Mouse (Mus musculus) hindlimb bud, embryonic 11.5 days (tissue): ENCODE measurements around the gene Sys1.
A peak's percentile ranks its signal among the peaks of the same experiment; 100 is the strongest.

ENCODE experiments used
- DNase-seq: peaks from one replicate; pipeline ENCODE4 v3.0.0-alpha.2; 2012; ENCODE audit warnings: low read depth, low spot score; ENCODE audit errors: extremely low spot score

The Sys1 gene

DNA sequence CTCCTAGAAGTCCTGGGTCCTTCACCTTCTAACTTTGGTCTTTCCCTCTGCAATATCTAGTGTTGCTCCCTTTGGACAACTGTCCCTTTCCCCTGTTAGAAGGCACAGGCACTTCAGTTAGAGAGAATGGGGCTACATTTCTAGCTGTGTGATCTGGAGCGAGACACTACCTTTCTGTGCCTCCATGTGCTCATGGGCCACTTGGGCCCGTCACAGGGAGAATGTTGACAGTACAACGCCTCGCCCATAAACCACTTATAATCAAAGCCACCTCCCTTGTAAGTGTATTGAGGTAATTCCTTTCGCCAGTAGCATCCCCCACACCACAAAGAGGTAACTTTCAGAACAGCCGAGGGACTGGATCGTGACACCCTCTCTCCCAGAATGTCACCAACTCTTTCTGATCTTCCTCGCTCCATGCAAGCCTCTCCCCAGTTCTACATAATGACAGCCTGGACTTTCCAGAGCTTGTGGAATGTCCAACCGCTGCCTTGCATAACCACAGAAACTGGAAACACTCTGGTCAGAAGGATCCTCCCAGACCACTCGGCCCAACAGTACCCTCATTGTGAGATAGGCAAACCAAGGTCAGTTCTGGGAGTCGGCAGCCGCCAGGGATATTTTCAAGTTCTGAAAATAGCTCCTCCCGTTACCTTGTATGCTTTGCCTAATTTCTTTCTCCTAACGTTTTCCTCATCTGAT lies 7.3 kb upstream of the Sys1 start:
- DNase-seq = no peak

DNA sequence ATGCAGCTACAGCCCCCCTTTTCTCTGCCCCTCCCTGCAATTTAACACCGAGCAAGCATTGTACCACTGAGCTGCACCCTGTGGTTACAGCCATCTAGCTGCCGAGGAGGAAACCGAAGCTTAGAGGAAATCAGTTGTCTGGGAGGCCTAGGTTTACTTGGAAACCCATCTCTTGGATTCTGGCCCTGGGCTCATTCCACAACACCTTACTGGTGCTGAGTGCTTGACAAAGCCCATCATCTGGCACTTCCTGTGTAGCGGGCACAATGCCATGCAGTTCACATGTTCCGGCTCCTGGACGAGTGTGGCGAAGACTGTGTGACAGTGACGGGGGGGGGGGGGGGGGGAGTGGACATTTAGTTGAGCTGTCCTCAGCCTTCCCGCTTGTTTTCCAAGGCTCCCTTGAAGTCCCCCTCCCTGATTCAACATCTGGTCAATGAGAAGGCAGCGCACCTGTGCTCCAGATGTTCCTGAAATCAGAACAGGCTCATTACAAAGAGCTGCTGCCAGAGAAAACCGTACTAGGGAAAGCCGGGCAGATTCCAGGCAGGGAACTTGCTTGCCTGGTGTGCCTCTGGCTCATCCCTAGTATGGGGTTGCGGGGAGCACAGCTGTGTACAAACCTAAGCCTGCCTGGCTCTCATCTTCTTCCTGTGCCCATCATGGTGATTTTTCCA lies 4.6 kb upstream of the Sys1 start:
- DNase-seq = no peak

DNA sequence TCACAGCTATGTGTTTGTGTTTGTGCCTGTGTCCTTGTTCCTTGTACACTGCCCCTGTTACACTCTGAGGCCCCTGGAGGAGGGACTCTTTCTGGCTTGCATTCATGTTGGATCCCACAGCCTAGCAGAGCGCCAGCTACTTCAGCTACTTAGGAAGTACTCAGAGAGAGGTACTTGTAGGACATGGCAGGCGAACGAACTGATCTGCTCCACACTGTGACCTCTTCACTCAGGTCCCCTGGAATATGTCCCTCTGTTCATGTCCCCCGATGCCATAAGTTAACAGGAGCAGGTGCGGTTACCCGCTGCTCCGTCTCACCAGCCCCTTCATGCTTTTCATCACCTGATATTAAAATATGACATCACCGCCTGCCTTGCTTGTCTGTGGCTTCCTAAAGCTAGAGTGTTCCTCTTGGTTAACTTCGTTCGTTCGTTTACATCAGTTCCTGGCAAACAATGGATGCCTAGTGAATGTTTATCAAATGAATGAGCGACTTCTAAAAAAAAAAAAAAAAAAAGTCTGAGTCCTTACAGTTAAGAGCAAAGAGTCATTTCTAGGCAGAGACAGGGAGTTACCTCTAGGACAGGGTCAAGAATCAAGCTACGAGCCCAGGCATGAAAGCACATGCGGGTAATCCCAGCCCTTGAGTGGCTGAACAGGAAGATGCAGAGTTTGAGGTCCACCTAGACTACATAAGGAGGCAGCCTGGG lies 3.6 kb upstream of the Sys1 start:
- DNase-seq = no peak

DNA sequence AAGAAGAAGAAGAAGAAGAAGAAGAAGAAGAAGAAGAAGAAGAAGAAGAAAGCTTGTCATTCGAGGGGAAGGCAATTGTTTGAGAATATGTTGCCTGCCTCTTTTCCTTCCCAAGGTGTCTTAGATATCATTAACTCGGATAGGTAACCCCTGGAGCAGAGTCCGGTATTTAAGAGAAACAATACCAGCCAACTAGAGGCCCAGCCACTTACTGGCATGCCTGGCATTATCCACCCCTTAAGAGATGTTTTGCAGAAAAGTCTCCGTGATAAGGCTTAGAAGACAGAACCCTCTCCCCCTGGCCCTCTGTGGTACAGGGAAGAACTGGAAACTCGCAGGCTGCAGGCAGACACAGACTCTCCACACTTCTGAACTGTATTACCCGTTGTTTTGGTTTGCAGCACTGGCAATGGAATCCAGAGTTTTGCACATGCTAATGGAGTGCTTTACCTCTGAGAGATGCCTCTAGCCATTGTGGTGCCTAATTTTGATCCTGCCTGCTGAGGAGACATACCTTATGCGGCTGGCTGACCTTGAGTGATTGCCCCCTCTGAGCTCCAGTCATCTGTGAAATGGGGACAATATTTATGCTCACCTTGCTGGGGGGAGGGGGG lies 2.8 kb upstream of the Sys1 start:
- no peak for DNase-seq

DNA sequence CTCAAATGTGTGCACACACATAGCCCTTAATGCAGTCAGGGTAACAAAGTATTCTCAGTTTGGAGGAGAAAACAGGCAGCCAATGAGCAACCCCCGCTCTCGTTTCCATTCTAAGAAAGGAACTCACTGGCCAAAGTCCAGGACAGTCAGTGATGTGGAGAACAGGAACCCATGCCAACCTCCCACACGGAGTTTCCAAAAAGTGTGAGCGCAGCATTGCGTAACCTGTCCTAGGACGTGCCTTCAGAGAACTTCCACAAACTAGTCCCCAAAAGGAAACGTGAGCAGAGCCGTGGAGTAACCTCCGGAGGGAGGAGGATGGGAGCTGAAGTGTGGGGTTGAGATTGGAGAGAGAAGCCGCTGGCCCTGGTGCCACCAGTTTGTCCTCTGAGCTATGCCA lies 1.9 kb upstream of the Sys1 start:
- DNase-seq = no peak

DNA sequence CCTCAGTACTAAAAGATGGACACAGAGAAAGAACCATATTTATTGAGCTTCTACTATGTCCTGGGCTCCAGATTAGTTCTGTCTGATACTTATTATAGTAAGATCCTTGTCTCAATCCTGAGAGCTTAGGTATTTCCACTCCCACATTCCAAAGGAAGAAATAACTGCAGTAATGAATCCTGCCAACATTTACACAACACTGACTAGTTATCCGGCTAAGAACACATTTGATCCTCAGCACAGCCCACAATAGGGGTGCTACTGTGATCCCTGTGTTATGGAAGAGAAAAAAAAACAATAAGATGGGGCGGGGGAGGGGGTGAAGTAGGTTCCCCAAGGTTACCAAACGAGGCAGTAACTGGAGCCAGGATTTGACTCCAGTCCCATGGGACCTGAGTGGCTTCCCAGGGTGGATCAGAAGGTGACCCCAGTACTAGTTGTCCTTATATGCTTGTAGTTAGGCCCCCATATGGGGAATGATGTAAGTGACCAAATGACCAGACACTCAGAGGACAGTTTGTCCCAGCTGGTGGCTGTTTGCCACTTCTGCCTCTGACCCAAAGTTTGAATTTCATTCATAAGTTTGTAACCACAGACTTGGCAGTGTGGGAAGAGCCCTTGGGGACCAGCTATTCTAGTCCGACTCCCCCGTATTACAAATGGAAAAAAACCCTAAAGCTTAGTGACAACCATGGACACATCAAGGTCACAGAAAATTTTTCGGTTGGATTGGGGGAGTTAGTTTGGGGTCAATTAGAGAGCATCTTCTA lies 1.2 kb upstream of the Sys1 start:
- DNase-seq = no peak

DNA sequence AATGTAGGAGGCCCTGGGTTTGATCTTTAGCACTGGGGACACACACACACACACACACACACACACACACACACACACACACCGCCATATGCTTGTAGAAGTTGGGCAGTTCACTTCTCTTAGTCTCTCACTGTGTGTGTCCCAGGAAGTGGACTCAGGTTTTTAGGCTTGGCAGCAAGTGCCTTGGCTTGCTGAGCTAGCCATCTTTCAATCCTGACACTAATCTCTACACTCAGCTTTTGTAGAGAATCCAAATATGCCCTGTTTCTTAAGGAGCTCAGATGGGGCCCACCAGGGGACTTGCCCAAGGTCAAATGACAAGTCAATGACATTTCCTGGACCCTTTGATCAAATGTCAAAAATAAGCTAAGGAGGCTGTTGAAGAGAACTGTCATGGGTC lies 351 bp upstream of the Sys1 start:
- no peak for DNase-seq

DNA sequence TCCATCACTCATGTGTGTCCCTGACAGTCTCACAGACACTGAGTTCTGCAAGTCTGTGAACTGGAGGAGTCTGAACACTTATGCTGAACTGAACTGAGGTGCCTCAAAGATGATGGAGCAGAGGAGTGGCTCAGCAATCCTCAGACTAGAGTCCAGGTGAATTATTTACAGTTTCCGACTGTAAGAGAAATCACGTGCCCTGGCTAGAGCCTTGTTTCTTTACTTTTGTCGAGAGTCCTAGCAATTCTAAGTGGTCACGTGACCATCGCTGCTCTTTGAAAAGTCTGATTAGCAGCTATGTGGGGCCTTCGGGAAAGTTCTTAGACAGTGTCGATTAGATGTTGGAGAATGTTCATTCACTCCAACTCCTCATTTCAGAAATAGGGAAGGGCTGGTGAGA lies 1.2 kb downstream of the Sys1 start:
- no peak for DNase-seq

DNA sequence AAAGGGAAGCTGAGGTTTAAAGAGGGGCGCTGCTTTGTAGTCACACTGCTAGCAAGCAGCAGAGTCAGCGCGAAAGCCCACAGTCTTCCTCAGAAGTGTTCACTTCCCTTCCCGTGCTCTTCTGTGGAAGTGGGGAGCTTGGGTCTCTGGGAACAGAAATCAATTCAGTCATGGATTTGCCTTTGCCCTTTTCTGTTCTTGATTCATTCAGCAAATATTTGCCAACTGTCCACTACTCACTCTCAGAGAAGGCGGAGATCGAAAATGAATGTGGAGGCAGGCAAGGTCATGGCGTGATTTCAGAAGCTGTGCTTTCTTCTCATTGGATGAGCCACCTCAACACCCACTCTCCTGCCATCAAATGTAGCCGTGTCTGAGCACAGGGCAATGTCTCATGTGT lies 1.8 kb downstream of the Sys1 start:
- DNase-seq = no peak

DNA sequence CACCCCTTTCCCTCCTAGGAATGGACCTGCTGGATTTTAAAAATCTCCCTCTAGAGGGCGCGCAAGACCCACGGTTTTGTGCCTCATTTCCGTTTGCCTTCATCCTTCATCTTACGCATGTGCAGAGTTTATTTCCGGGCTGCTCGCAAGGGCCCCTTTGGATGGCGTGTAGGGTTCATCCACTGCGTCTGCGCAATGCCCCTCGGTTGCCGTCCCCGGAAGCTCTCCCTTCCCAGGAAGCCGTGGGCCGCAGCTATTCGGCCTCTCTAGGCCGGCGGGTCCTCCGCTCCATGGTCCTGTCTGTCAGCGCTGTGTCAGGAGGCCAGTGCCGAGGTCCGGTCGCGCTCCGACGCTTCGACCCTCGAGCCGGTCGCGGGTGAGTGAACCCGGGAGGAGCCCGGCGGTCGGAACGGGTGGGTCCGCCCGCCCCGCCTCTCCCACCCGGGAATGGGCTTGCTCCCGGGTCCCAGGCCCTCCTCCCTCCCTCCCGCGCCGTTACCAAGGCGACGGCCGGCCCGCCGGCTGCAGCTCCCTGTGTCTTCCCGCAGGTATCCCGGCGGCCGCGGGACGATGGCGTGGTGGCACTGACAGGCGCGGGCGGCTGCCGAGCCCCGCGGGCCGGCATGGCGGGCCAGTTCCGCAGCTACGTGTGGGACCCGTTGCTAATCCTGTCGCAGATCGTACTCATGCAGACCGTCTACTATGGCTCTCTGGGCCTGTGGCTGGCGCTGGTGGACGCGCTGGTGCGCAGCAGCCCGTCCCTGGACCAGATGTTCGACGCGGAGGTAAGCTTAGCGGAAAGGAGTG lies 4.2 kb downstream of the Sys1 start, which contains the start of gene Gm20458:
Gene Gm20458, plus strand, starts transcription at position 223 of the 807 bp plus-strand sequence.
- DNase-seq = peak; percentile 96

DNA sequence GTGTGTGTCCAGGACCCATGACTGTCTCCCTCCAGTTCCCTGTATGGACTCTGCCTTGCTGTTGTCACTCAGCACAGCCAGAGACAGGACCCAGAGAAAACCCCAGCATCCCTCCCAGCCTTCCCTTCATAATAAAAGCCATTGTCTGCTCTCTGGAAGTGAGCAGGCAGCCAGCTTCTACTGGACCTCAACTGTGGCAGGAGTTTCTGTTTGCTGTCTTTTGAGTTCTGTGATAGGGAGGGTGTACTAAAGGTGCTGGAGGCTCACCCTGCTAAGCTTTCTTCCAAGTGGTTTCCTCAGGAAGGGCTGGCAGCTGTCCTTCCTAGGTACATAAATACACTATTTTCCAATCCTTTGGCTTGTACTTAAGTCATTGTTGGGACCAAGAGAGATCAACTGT lies 8.4 kb downstream of the Sys1 start:
- DNase-seq = no peak

DNA sequence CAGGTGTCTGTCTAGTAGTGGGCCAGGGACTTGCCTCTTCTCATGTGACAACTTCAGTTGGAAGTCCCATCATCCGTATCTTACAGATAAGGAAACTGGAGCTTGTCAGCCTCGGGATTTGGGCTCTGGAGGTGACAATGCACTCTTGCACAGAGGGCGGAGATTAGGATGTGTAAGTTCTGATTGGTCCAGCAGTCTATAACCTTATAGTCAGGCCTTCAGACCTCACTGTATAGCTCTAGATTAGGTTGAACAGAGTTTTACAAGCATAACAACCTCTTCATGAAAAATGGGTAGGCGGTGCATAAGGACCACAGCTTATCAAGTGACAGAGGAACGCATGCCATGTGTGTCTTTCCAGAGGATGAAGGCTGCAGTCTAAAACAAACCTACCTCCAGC lies 10.0 kb downstream of the Sys1 start:
- no peak for DNase-seq

DNA sequence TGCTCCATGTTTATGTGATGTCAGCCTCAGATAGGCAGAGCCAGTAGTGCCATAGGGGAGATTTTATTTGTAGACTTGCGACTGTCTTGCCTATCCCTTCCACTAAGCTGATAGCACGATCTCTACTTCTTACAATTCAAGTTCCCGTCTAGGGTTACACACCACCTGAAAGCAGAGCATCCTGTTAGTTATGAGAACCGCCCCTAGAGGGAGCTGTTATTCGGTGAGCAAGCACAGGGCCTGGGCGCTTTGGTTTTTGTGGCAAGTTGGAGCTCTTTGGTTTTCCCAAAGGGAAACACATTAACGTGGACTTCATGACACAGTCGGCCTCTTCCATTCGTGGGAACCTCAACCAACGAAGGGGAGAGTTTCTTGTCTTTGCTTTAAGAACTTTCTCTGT lies 13.5 kb downstream of the Sys1 start:
- DNase-seq = peak; percentile 49

DNA sequence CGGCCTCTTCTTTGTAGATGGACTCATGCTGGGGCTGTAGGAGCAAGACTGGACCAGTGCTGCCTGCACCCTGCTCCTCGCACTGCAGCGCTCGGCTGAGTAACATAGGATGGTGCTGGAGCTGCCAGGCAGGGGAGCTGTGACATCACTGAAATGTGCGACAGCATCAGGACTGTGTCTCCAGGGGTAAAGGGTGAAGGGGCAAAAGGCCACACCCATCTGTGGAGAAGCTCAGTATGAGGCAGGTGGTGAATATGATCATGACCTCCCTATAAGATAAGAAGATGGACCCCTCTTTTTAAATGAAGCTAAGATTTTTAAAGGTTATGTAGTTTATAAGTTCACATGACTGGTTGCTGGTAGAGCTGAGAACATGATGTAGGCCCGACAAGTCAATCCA lies 16.9 kb downstream of the Sys1 start, which contains the start of gene Trp53tg5:
Gene Trp53tg5, minus strand, starts transcription at position 101 of the 400 bp plus-strand sequence.
- no peak for DNase-seq

DNA sequence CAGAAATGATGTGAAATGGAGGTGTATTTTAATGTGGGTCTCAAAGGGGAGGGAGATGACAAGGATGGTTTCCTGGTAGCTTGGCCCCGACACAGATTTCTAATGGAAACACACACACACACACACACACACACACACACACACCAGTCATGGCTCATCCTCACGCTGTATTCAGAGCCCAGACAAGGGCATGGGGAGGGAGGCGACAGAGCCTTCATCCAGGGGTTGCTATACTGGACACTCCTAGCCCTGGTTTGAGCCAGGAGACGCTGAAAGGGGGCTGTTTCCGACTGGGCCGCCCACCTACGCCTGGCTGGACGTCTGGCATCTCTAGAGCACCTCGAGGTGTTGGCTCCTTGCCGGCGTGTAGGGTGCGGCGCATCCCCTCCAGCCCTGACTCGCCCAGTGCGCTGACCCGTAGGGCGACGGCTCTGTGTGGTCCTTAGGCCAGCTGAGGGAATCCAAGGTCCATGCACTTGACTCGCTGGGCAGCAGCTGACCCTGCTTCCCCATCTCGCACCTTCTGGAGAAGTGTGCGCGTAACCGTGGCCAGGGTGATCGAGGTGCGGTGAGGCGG lies 29.0 kb downstream of the Sys1 start, which contains the start of gene Dbndd2:
Gene Dbndd2, plus strand, starts transcription at position 426 of the 577 bp plus-strand sequence.
- DNase-seq = no peak

DNA sequence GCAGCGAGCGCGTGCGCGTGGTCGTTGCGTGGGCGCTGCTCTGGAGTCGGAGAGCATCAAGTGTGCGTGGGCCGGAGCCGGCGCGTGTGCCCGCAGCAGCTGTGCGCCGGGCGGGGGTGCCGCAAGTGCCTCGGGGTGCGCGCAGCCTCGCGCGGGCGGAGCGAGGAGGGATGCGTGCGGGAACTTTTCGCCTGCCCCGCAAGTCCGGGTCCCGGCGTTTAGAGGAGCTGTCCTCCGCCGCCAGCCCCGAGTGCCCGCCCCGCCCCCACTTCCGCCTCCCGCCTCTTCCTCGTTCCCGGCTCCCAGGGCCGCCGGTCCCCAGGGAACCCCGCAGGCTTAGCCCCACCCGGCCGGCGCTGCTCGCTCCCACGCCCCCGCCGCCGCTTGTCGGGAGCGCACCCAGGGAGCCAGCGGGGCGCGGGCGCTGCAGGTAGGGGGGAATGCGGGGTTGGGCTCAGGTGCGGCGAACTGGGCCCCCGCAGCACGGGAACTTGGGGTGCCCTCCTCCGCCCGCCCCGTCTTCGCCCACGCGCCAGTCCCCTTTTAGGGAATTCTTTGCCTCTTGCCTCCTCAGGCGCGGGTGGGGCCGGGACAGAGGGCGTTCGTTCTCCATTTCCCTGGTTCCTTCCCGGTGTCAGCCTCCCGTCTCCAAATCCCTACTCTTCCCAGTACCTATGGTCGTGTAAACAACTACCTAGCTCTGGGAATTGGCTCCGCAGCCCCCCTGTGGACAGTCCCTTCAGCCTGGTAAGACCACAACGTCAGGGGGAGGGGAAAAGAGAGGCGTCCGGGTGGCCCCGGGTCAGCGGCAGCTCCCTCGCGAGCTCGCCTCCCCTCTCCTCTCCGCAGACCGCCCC lies 29.7 kb downstream of the Sys1 start:
- DNase-seq = no peak

DNA sequence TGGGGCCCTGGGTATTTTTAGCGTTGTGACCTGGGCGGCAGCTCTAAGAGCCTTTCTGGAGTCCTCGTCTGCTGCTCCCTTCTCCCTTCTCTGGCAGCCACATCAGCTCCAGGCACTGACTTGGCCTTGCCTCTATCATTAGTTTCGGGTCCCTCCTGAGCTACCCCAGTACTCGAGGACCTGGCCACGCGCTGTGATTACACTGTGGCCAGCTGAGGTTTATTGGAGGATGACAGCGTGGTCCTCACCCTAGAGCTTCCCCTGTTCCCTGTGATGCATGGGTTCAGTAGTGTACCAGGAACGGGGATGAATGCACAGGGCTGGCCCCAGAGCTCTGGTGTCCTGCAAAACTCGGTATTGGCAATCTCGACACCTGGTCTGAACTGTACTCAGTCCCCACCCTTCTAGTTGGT lies 30.4 kb downstream of the Sys1 start:
- DNase-seq = no peak

DNA sequence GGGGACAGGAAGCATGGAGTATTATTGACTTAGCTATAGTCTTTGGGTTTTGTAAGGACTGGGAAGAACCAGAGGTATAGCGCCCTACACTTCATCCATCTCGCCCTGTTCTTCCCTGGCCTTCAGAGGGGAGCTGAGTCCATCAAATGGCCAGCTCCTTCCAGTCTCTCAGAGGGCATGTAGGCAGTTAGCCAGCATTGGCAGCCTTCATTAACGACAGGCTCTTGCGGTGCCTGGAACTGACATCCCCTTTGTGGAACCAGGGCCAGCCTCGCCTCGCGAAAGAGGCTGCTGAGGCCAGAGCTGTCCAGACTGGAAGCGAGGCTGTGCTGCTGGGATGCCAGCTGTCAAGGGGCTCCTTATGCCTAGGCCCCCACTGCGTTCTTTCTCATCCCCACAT lies 31.0 kb downstream of the Sys1 start:
- no peak for DNase-seq

DNA sequence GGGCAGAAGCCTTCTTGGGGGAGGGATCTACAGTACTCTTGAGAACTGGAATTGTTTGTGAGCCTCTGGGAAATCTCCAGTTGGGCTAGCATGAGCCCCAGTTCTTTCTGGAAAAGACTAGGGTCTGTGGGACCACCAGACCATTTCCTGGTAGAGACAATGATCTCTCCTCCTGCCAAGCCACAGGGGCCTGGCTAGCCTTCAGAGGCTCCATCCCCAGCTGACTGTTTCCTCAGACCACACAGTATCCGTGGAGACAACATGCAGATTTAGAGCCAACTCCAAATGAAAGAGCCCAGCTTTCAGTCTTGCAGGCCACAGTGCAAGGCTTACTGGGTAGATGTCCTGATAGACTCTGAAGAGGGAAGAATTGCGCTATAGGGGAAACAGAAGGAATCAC lies 37.4 kb downstream of the Sys1 start:
- DNase-seq = no peak
